Mouse (Mus musculus) heart, embryonic 12.5 days (tissue): Measurements from ENCODE around the gene Tenm4. TPM values are rescaled to one million over a fixed set of nuclear protein-coding genes. Genes with fewer than 3 reads are reported as not detected.

ENCODE experiments used
- ATAC-seq: fragments of 200-750 bp; cut with Nextera tagmentation; 2 replicates; pipeline ENCODE4 v1.8.0; 2017; ENCODE audit warnings: moderate TSS enrichment, moderate library complexity; ENCODE audit not compliant: insufficient number of reproducible peaks, low FRiP score
- H3K27ac ChIP-seq: fragments of 300-500 bp; sonication (generic); 2 replicates; pipeline ENCODE4 v1.5.1; 2016; ENCODE audit warnings: mild to moderate bottlenecking, moderate library complexity; ENCODE audit not compliant: poor library complexity, severe bottlenecking
- H3K27me3 ChIP-seq: fragments of 300-500 bp; sonication (generic); replicated peaks from 2 replicates; pipeline ENCODE4 v1.6.1; 2016; ENCODE audit warnings: mild to moderate bottlenecking, moderate library complexity
- H3K36me3 ChIP-seq: fragments of 300-500 bp; sonication (generic); 2 replicates; pipeline ENCODE4 v1.6.1; 2016; ENCODE audit warnings: mild to moderate bottlenecking, moderate library complexity
- H3K4me1 ChIP-seq: fragments of 300-500 bp; sonication (generic); replicated peaks from 2 replicates; pipeline ENCODE4 v1.6.1; 2016; ENCODE audit warnings: mild to moderate bottlenecking
- H3K4me2 ChIP-seq: fragments of 300-500 bp; sonication (generic); 2 replicates; pipeline ENCODE4 v1.6.1; 2016; ENCODE audit warnings: mild to moderate bottlenecking, moderate library complexity
- H3K4me3 ChIP-seq: fragments of 300-500 bp; sonication (generic); 2 replicates; pipeline ENCODE4 v1.5.1; 2016; ENCODE audit warnings: mild to moderate bottlenecking
- H3K9ac ChIP-seq: fragments of 300-500 bp; sonication (generic); 2 replicates; pipeline ENCODE4 v1.6.1; 2016; ENCODE audit warnings: mild to moderate bottlenecking, moderate library complexity
- H3K9me3 ChIP-seq: fragments of 300-500 bp; sonication (generic); replicated peaks from 2 replicates; pipeline ENCODE4 v1.6.1; 2016; ENCODE audit warnings: mild to moderate bottlenecking, moderate library complexity
- WGBS: fragments of 180-500 bp; shearing (Covaris S2); methylation state at CpG from one replicate; pipeline ENCODE4 v1.1.7; 2016; 5-methylcytosine and 5-hydroxymethylcytosine counted together
- polyA plus RNA-seq: library from polyadenylated mRNA; unstranded; fragments of >200 nt; fragmentation: Nextera tagmentation; extraction: Ambion mirVana; gene quantifications from 2 replicates; pipeline ENCODE4 v1.2.1, GENCODE M21; 2016

The Tenm4 gene
- polyA plus RNA-seq, 1 experiment from 2014 or later = 10.2 TPM

GRCm38 (mm10) chr7:96556756-96557155 lies 385.7 kb downstream of the Tenm4 start:
- no peaks in the 10 kb centered on the region for H3K4me1 ChIP-seq
- ATAC-seq = no peak
- no peak overlapping the region for H3K27ac ChIP-seq
- H3K27me3 ChIP-seq = peaks cover 61% of the 10 kb centered on the region
- no peak overlapping the region for H3K9ac ChIP-seq
- no peak overlapping the region for H3K4me3 ChIP-seq
- WGBS = 83% methylated on average over 5 of the region's 5 CpGs
- no peaks in the 10 kb centered on the region for H3K9me3 ChIP-seq
- no peak overlapping the region for H3K4me2 ChIP-seq
- H3K36me3 ChIP-seq = no peaks in the 10 kb centered on the region

DNA sequence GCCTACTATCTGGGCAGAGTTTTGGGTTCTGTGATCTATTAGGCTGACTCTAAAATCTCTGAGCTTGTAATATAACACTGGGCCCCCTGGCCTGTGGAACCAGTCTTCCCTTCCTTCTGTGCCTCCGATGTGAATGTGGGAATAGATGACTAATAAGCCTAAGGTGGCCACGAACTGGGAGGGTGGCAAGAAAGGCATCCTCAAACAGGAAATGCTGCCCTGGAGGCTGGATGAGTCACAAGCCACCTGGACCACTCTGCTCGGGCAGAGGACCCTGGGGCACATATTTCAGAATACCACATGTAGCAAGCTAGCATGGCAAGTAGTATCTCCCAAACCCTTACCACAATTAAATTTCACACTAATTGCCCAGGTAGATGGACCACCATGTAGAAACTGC lies 391.8 kb downstream of the Tenm4 start:
- Histone ChIP-seq H3K9ac (no peak overlapping the region), H3K9me3 (no peaks in the 10 kb centered on the region), H3K27me3 (peaks cover 74% of the 10 kb centered on the region), H3K4me1 (no peaks in the 10 kb centered on the region), H3K4me2 (no peak overlapping the region), H3K4me3 (no peak overlapping the region), H3K27ac (no peak overlapping the region), H3K36me3 (no peaks in the 10 kb centered on the region)
- no peak for ATAC-seq
- 46% methylated on average over 3 of the region's 3 CpGs for WGBS

DNA sequence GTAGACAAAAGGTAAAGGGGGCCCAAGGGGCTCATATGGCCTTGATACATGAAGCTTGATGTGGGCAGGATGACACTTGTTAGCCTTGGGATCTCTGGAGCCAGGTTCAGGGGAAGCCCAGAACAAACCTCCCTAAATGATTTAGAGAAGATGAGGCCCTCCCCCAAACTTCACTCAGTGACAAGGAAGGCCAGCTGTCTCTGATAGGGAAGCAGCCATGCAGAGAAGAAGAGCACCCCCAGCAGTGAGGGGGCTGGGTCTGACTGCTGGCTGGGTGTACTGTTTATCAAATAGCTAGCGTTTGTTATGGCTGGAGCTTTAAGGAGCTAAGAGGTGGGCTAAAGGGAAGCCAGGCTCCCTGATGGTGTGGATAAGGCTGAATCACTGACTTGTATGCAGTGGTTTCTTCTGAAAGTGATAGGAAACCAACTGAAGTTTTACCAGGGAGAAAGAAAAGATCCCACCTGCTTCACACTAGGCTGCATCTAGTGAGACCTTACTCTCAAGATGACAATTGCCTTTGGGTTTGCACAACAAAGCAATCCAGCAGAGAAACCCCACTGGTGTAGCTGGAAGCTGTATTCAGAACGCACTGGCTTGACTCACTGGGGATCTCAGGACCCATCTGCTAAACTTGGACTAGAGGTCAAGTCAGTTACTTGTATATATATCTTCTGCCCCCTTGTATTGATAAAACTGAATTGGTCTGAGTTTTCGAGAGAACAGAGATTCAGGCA lies 392.5 kb downstream of the Tenm4 start:
- no peaks in the 10 kb centered on the region for H3K4me1 ChIP-seq
- WGBS = 41% methylated on average over 3 of the region's 3 CpGs
- ATAC-seq = no peak
- H3K27ac ChIP-seq = no peak overlapping the region
- H3K9ac ChIP-seq = no peak overlapping the region
- peaks cover 77% of the 10 kb centered on the region for H3K27me3 ChIP-seq
- no peak overlapping the region for H3K4me3 ChIP-seq
- H3K4me2 ChIP-seq = no peak overlapping the region
- H3K9me3 ChIP-seq = no peaks in the 10 kb centered on the region
- H3K36me3 ChIP-seq = no peaks in the 10 kb centered on the region

DNA sequence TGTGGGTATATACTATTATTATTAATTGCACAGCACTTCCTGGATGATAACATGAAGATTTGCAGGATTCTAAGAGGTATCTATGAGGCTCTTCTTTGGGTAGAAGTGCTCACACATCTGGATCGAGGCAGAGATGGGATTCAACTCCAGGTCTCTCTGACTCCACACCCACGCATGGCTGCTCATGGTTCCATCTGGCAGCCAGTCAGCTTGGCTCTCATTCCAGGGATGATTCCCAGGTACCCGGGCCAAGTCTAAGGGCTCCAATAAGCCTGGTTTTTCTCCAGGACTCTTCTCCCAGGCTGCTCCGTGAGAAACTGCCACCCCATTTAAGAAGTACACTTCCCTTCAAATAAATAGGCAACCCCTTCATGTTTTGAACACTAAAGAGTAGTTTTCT lies 394.8 kb downstream of the Tenm4 start:
- H3K9me3 ChIP-seq = no peaks in the 10 kb centered on the region
- peaks cover 77% of the 10 kb centered on the region for H3K27me3 ChIP-seq
- no peaks in the 10 kb centered on the region for H3K36me3 ChIP-seq
- no peak overlapping the region for H3K9ac ChIP-seq
- no peak overlapping the region for H3K4me3 ChIP-seq
- no peak overlapping the region for H3K4me2 ChIP-seq
- ATAC-seq = no peak
- no peaks in the 10 kb centered on the region for H3K4me1 ChIP-seq
- WGBS = 49% methylated on average over 4 of the region's 4 CpGs
- H3K27ac ChIP-seq = no peak overlapping the region

DNA sequence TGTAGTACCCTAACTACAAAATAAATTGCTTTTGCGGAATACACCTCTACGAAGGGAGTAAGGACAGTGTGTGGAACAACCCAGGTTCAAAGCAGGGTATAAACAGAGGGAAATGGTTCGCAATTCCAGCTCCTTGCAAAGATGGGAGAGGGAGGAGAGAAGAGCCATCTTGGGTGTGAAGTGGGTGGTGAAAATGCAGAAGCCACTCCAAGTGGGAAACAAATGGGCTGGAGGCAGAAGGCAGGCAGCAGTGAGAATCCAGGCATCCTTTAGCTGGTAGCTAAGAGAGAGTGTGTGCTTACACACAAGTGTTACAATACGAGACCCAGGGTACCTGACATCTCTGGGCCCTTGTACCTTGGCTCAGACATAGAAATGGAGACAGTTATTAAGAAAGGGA lies 395.2 kb downstream of the Tenm4 start:
- Histone ChIP-seq H3K27ac (no peak overlapping the region), H3K4me1 (no peaks in the 10 kb centered on the region), H3K9ac (no peak overlapping the region), H3K4me3 (no peak overlapping the region), H3K36me3 (no peaks in the 10 kb centered on the region), H3K4me2 (no peak overlapping the region), H3K27me3 (peaks cover 76% of the 10 kb centered on the region), H3K9me3 (no peaks in the 10 kb centered on the region)
- ATAC-seq = no peak
- WGBS = 66% methylated on average over 4 of the region's 4 CpGs

DNA sequence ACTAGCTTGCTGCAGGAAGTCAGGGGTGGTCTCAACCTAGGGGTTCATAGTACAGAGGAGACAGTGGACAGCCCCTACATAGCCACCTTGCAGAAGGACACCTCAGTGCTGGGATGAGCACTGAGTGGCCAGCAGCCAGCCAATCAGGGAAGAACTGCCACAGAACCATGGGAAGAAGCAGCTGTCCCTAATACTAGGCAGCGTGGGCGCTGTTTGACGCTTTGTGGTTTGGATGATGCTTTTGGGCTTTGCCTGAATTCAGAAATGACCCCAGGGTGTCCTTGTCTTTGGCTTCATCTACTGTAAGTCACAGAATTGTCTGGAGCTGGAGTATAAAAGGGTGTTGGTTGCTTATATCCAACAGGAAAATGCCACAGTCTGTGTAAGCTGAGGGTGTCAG lies 397.0 kb downstream of the Tenm4 start:
- Histone ChIP-seq H3K4me3 (no peak overlapping the region), H3K4me1 (no peaks in the 10 kb centered on the region), H3K36me3 (no peaks in the 10 kb centered on the region), H3K27me3 (peaks cover 64% of the 10 kb centered on the region), H3K27ac (no peak overlapping the region), H3K9me3 (no peaks in the 10 kb centered on the region), H3K4me2 (no peak overlapping the region), H3K9ac (no peak overlapping the region)
- no peak for ATAC-seq
- 78% methylated on average over 3 of the region's 3 CpGs for WGBS

DNA sequence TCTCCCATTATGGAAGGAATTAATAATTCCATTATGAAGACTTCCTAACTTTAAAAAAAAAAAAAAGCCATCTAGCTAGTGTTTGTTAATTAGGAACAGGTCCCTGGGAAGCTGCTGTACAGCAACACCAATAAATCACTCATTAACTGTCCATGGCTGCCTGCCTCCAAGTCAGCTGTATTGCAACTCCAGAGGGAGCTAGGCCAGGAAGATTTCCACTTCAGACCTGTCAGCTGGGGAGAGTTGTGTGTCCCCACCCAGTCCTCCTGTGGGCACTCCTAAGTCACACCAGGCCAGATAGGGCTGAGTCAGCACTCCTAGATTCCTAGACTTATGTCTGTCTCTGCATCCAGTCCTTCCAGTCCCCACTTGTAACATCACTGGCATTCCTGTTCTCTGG lies 399.9 kb downstream of the Tenm4 start:
- ATAC-seq = no peak
- H3K36me3 ChIP-seq = no peaks in the 10 kb centered on the region

DNA sequence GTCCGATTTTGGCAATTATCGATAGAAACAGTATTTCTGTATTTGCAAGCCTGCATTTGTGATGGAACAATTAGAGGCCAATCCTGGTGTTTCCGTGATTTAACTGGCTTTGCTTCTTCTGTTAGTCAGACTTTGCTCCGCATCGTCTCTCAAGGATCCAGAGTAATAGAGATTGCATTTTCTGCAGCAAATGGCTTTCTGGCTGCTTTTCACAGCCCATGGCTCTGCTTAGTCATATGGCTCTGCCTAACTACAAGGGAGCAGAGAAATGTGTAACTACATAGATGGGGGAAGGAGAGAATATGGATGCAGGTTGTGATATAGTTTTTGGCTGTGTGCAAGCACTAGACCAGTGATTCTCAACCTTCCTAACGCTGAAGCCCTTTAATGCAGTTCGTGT lies 401.9 kb downstream of the Tenm4 start:
- Histone ChIP-seq H3K27ac (no peak overlapping the region), H3K36me3 (no peaks in the 10 kb centered on the region)
- WGBS = 88% methylated on average over 7 of the region's 7 CpGs

More for the DNA sequence above, 399.9 kb downstream of the Tenm4 start:
- Histone ChIP-seq H3K4me2 (no peak overlapping the region), H3K9ac (no peak overlapping the region), H3K4me1 (0 out of 2 replicates have a peak, but pooled peaks cover 7% of the 10 kb centered on the region), H3K4me3 (no peak overlapping the region), H3K27me3 (peaks cover 43% of the 10 kb centered on the region), H3K27ac (no peak overlapping the region), H3K9me3 (no peaks in the 10 kb centered on the region)

GRCm38 (mm10) chr7:96575202-96575650 lies 404.2 kb downstream of the Tenm4 start:
- 49% methylated on average over 7 of the region's 7 CpGs for WGBS

More for the DNA sequence above, 401.9 kb downstream of the Tenm4 start:
- Histone ChIP-seq H3K4me1 (0 out of 2 replicates have a peak, but pooled peaks cover 7% of the 10 kb centered on the region), H3K4me2 (no peak overlapping the region), H3K4me3 (no peak overlapping the region), H3K9ac (no peak overlapping the region), H3K9me3 (no peaks in the 10 kb centered on the region), H3K27me3 (peaks cover 41% of the 10 kb centered on the region)
- ATAC-seq = no peak

DNA sequence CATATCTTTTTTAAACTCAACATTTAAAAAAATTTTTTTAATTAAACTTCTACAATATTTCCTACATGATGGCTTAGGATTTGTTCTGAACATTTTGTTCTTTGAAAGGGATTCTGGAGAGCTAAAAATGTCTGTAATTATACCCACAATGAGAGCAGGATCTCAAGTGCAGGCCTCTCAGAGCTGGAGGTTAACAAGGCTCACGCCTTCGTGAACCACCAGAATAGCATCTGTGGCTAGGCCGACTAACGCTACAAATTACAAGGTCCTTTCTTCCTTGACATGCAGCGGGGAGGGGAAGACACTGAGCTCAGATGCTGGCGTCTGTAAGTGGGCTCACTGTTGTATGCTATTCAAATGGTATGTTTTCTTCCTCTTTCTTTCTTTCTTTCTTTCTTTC lies 411.7 kb downstream of the Tenm4 start:
- Histone ChIP-seq H3K4me1 (peaks cover 11% of the 10 kb centered on the region), H3K9me3 (no peaks in the 10 kb centered on the region), H3K36me3 (no peaks in the 10 kb centered on the region), H3K27ac (no peak overlapping the region), H3K4me2 (no peak overlapping the region), H3K9ac (no peak overlapping the region), H3K27me3 (peaks cover 20% of the 10 kb centered on the region), H3K4me3 (no peak overlapping the region)
- ATAC-seq = no peak
- 54% methylated on average over 6 of the region's 6 CpGs for WGBS

More at GRCm38 (mm10) chr7:96575202-96575650, 404.2 kb downstream of the Tenm4 start:
- Histone ChIP-seq H3K9ac (no peak overlapping the region), H3K9me3 (no peaks in the 10 kb centered on the region), H3K4me2 (no peak overlapping the region), H3K27me3 (peaks cover 33% of the 10 kb centered on the region), H3K4me1 (0 out of 2 replicates have a peak, but pooled peaks cover 7% of the 10 kb centered on the region), H3K27ac (peak overlapping the region; percentile 48), H3K36me3 (no peaks in the 10 kb centered on the region), H3K4me3 (no peak overlapping the region)
- ATAC-seq = peak; percentile 82

GRCm38 (mm10) chr7:96587403-96587802 lies 416.4 kb downstream of the Tenm4 start:
- no peaks in the 10 kb centered on the region for H3K9me3 ChIP-seq
- H3K27ac ChIP-seq = no peak overlapping the region
- peaks cover 11% of the 10 kb centered on the region for H3K4me1 ChIP-seq
- no peak for ATAC-seq
- no peak overlapping the region for H3K4me2 ChIP-seq
- peaks cover 21% of the 10 kb centered on the region for H3K27me3 ChIP-seq
- H3K9ac ChIP-seq = no peak overlapping the region
- no peaks in the 10 kb centered on the region for H3K36me3 ChIP-seq
- no peak overlapping the region for H3K4me3 ChIP-seq

DNA sequence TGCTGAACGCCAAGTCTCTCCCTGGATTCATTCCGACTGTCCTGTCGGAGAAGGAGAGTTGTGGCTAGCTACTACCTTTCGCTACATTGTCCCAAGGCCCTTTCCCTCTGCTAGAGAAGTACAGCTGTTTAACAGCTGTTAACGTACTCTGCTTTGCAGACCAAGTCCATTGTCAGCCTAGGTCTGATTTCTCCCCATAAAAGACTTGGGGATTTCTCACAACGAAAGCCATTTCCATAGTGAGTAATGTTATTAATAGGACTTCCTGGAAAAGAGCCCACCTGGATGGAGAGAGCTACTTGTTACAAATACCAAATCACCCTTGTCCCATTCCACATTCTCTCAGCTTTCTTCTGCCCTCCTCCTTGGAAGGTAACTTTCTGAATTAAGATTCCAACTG lies 417.5 kb downstream of the Tenm4 start:
- ATAC-seq = no peak
- no peak overlapping the region for H3K4me3 ChIP-seq
- 84% methylated on average over 6 of the region's 6 CpGs for WGBS

More for the DNA sequence above, 417.5 kb downstream of the Tenm4 start:
- Histone ChIP-seq H3K4me2 (no peak overlapping the region), H3K4me1 (peaks cover 11% of the 10 kb centered on the region), H3K27ac (no peak overlapping the region), H3K9ac (no peak overlapping the region), H3K36me3 (no peaks in the 10 kb centered on the region), H3K9me3 (no peaks in the 10 kb centered on the region), H3K27me3 (peaks cover 21% of the 10 kb centered on the region)
